Mouse (Mus musculus): ENCODE data around the gene Gys1. TPM values are rescaled to one million over a fixed set of nuclear protein-coding genes. Genes with fewer than 3 reads are reported as not detected.
"Not testable (repeated sequence)": the region's sequence is repeated elsewhere in the genome, so short reads cannot be mapped to it uniquely, and the experiment has no call there.

Gene Gys1
- polyA plus RNA-seq, 1 experiment, result 112 TPM

GRCm38 (mm10) chr7:45458748-45459563, 24.3 kb downstream of the Gys1 start:
- H3K27ac ChIP-seq (replicated peaks; ENCODE audit: low read depth, low read length), result peak overlapping the region; percentile 98
- peak overlapping the region; percentile 100 for H3K4me3 ChIP-seq (ENCODE audit: insufficient read depth, low read depth, low read length)

GRCm38 (mm10) chr7:45459564-45460140, 25.0 kb downstream of the Gys1 start, which contains the start of gene Ftl1:
Ftl1 (minus strand) TSS chr7:45459884.
- peak within 1 kb of the TSS; percentile 98 for H3K27ac ChIP-seq (replicated peaks; ENCODE audit: low read depth, low read length)
- H3K4me3 ChIP-seq (ENCODE audit: insufficient read depth, low read depth, low read length), result peak within 1 kb of the TSS; percentile 100
- H3K4me1 ChIP-seq (ENCODE audit: control insufficient read depth, insufficient read depth, insufficient read length, low read length), result not testable (repeated sequence)

More at GRCm38 (mm10) chr7:45458748-45459563, 24.3 kb downstream of the Gys1 start:
- peaks cover 5% of the 10 kb centered on the region for H3K4me1 ChIP-seq (ENCODE audit: control insufficient read depth, insufficient read depth, insufficient read length, low read length)

- peak overlapping the region; percentile 61 for H3K4me3 ChIP-seq (ENCODE audit: insufficient read depth, low read depth, low read length)
- H3K4me1 ChIP-seq (ENCODE audit: control insufficient read depth, insufficient read depth, insufficient read length, low read length), result peaks cover 5% of the 10 kb centered on the region
These were observed 25.7 kb downstream of the Gys1 start for GRCm38 (mm10) chr7:45460377-45460776.

GRCm38 (mm10) chr7:45460860-45461314, 26.2 kb downstream of the Gys1 start:
- H3K4me1 ChIP-seq (ENCODE audit: control insufficient read depth, insufficient read depth, insufficient read length, low read length), result peaks cover 8% of the 10 kb centered on the region
- H3K4me3 ChIP-seq (ENCODE audit: insufficient read depth, low read depth, low read length), result peak overlapping the region; percentile 61; the same call in 1 of the 2 replicates
- peak overlapping the region; percentile 93 for H3K27ac ChIP-seq (replicated peaks; ENCODE audit: low read depth, low read length)

More at GRCm38 (mm10) chr7:45460377-45460776, 25.7 kb downstream of the Gys1 start:
- peak overlapping the region; percentile 93 for H3K27ac ChIP-seq (replicated peaks; ENCODE audit: low read depth, low read length)

GRCm38 (mm10) chr7:45461326-45461725, 26.7 kb downstream of the Gys1 start:
- Histone ChIP-seq H3K27ac (replicated peaks; ENCODE audit: low read depth, low read length) (peak overlapping the region; percentile 93), H3K4me3 (ENCODE audit: insufficient read depth, low read depth, low read length) (no peak overlapping the region), H3K4me1 (ENCODE audit: control insufficient read depth, insufficient read depth, insufficient read length, low read length) (peaks cover 10% of the 10 kb centered on the region)

- H3K27ac ChIP-seq (replicated peaks; ENCODE audit: low read depth, low read length), result no peak overlapping the region
- H3K4me1 ChIP-seq (ENCODE audit: control insufficient read depth, insufficient read depth, insufficient read length, low read length), result peaks cover 8% of the 10 kb centered on the region
- H3K4me3 ChIP-seq (ENCODE audit: insufficient read depth, low read depth, low read length), result no peak overlapping the region
These were observed 27.1 kb downstream of the Gys1 start for GRCm38 (mm10) chr7:45461781-45462180.

GRCm38 (mm10) chr7:45462325-45462724, 27.7 kb downstream of the Gys1 start:
- Histone ChIP-seq H3K4me1 (ENCODE audit: control insufficient read depth, insufficient read depth, insufficient read length, low read length) (peaks cover 8% of the 10 kb centered on the region), H3K27ac (replicated peaks; ENCODE audit: low read depth, low read length) (no peak overlapping the region)

GRCm38 (mm10) chr7:45462868-45463267, 28.2 kb downstream of the Gys1 start:
- H3K4me1 ChIP-seq (ENCODE audit: control insufficient read depth, insufficient read depth, insufficient read length, low read length); H3K4me3 ChIP-seq (ENCODE audit: insufficient read depth, low read depth, low read length); H3K27ac ChIP-seq (replicated peaks; ENCODE audit: low read depth, low read length): not testable (repeated sequence)

More at GRCm38 (mm10) chr7:45462325-45462724, 27.7 kb downstream of the Gys1 start:
- no peak overlapping the region for H3K4me3 ChIP-seq (ENCODE audit: insufficient read depth, low read depth, low read length)

- Histone ChIP-seq H3K27ac (replicated peaks; ENCODE audit: low read depth, low read length) (no peak overlapping the region), H3K4me1 (ENCODE audit: control insufficient read depth, insufficient read depth, insufficient read length, low read length) (peaks cover 8% of the 10 kb centered on the region), H3K4me3 (ENCODE audit: insufficient read depth, low read depth, low read length) (no peak overlapping the region)
These were observed 29.5 kb downstream of the Gys1 start for GRCm38 (mm10) chr7:45463987-45464778.

- Histone ChIP-seq H3K4me3 (ENCODE audit: insufficient read depth, low read depth, low read length) (peak overlapping the region; percentile 93), H3K4me1 (ENCODE audit: control insufficient read depth, insufficient read depth, insufficient read length, low read length) (peaks cover 8% of the 10 kb centered on the region), H3K27ac (replicated peaks; ENCODE audit: low read depth, low read length) (no peak overlapping the region)
These were observed 30.5 kb downstream of the Gys1 start for GRCm38 (mm10) chr7:45465112-45465511.

- Histone ChIP-seq H3K4me1 (ENCODE audit: control insufficient read depth, insufficient read depth, insufficient read length, low read length) (peaks cover 6% of the 10 kb centered on the region), H3K27ac (replicated peaks; ENCODE audit: low read depth, low read length) (no peak overlapping the region), H3K4me3 (ENCODE audit: insufficient read depth, low read depth, low read length) (peak overlapping the region; percentile 93)
These were observed 30.9 kb downstream of the Gys1 start for GRCm38 (mm10) chr7:45465549-45465948.

GRCm38 (mm10) chr7:45466283-45467089, 31.8 kb downstream of the Gys1 start, which contains the start of gene Bax:
Bax (minus strand) TSS chr7:45466898.
- H3K4me1 ChIP-seq (ENCODE audit: control insufficient read depth, insufficient read depth, insufficient read length, low read length), result peaks cover 6% of the 10 kb centered on the region
- peak within 1 kb of the TSS; percentile 93 for H3K4me3 ChIP-seq (ENCODE audit: insufficient read depth, low read depth, low read length)
- H3K27ac ChIP-seq (replicated peaks; ENCODE audit: low read depth, low read length), result peak within 1 kb of the TSS; percentile 63

GRCm38 (mm10) chr7:45467090-45467670, 32.5 kb downstream of the Gys1 start:
- peak overlapping the region; percentile 61 for H3K4me3 ChIP-seq (ENCODE audit: insufficient read depth, low read depth, low read length)
- H3K4me1 ChIP-seq (ENCODE audit: control insufficient read depth, insufficient read depth, insufficient read length, low read length), result peaks cover 6% of the 10 kb centered on the region
- H3K27ac ChIP-seq (replicated peaks; ENCODE audit: low read depth, low read length), result no peak overlapping the region

- H3K4me3 ChIP-seq (ENCODE audit: insufficient read depth, low read depth, low read length), result no peak overlapping the region
- peaks cover 3% of the 10 kb centered on the region for H3K4me1 ChIP-seq (ENCODE audit: control insufficient read depth, insufficient read depth, insufficient read length, low read length)
- no peak overlapping the region for H3K27ac ChIP-seq (replicated peaks; ENCODE audit: low read depth, low read length)
These were observed 36.2 kb downstream of the Gys1 start for GRCm38 (mm10) chr7:45470869-45471268.
